Mouse (Mus musculus): ENCODE data around the gene Nthl1. TPM values are rescaled to one million over a fixed set of nuclear protein-coding genes. Genes with fewer than 3 reads are reported as not detected.

Nthl1 gene
- total RNA-seq (2021): 1 to 10 TPM; 7.0 to 8.5 TPM

DNA sequence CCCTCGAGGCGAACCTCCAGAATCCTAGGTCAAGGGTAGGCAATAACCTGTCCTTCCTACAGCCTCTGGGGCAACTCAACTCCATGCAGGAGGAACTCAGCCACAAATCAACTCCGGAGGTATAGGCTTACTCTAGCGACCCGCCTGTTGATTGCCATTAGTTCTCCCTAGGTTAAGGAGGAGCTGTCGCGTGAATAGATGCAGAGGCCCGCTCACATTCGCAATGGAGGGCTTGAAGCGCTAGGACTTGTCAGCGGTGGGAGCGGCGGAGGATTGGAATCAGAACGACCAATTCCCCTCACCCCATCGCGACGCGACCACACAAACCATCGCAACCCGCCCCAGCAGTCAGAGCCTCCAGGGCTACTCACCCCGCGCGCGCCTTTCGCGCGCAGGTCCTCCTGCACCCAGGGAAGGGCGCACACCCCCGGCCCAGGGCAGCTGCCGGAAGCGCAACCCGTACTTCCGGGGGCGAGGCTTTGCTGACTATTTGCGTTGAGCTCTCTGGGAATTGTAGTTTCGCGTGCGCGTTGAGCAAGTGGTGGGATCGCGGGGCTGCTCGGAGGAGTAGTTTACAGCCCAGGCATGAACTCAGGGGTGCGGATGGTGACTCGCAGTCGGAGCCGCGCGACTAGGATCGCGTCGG is at the start of gene Nthl1, which contains the start of gene Tsc2:
Nthl1 (plus strand) TSS at position 514 of the 646 bp plus-strand sequence.
Tsc2 (minus strand) TSS at position 464 of the 646 bp plus-strand sequence.
- intact Hi-C loops (cut with DNase I): no loop called here
- peak; percentile 84 for DNase-seq

DNA sequence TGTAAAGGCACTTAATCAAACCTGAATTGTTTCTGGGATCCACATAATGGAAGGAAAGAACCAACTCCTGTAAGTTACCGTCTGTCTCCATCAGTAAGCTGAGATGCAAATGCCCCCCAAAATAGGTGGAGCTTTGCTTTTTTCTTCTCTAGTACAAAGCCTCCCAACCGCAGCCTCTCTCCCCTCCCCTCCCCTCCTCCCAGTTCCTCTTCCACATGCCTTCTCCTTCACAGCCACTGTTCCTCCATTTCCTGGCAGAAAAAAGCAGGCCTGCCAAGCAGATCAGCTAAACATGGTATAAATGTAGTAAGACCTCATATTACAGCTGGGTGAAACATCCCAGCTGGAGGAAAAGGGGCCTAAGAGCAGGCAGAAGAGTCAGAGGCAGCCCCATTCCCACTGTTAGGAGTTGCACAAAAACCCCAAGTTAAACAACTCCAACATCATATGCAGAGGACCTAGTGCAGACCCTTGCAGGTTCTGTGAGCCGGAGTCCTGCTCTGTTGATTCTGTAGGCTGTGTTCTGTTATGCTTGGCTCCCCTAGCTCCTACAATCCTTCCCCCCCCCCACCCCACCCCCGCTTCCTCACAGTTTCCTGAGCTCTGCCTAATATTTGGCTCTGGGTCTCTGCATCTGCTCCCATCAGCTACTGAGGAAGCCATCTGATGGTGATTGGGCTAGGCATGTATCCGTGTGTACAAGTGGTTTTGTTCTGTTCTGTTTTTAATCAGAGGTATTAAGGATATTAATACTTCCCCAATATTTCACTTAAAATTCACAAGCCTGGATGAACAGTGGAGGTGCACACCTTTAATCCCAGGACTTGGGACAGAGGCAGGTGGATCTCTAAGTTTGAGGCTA is 48.6 kb upstream of the Nthl1 start:
- intact Hi-C loops (cut with DNase I): no loop called here
- DNase-seq: no peak

DNA sequence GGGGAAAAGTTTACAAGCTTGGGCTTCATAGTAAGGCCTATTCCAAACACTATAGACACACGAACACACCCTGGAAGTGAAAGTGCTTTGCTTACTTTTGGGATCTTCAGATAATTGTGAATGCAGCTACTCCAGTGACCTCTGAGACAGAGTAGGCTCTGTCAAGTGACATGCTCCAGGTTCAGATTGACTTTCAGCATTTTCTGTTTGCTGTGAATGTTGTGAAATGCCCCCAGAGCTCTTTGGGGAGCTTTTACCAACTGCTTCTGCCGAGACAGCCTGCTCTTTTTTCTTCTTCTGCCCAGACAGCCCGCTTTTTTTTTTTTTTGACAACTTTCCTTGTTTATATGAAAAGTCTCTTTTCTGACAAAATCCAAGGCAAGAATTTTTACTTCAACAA is 48.0 kb upstream of the Nthl1 start:
- intact Hi-C loops (cut with DNase I): no loop called here
- no peak for DNase-seq

DNA sequence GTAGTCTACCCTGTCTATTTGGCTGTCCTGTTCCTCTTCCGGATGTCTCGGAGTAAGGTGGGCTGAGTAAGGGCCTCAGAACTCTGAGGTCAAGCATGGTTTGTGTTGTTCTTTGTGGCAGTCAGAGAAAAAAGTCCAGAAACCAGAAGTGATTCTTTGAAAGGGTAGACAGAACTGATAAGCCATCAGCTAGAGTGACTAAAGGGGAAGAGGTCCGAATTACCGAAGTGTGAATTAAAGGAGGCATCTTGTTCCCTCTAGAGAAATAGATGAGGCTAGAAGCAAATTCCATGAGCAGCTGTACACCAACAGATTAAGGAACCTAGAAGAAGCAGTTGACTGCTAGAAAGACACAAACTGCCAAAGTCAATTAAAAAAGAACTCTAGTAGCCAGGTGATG is 45.9 kb upstream of the Nthl1 start:
- intact Hi-C loops (cut with DNase I): no loop called here
- no peak for DNase-seq

DNA sequence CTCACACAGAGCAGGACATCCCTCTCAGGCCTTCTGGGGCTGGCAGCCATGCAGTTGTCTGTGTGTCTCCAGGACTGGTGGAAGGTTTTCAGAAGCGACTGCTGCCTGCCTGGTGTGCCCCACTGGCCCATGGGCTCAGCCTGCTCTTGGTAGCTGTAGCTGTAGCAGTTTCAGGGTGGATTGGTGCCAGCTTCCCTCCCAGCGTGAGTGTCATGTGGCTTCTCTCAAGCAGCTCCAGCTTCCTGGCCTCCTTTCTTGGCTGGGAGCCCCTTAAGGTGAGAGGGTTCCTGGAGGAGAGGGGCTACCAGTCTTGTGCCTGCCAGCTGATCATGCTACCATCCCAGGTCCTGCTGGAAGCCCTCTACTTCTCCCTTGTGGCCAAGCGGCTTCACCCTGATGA is 41.5 kb upstream of the Nthl1 start:
- DNase-seq: no peak
- intact Hi-C loops (cut with DNase I): no loop called here

DNA sequence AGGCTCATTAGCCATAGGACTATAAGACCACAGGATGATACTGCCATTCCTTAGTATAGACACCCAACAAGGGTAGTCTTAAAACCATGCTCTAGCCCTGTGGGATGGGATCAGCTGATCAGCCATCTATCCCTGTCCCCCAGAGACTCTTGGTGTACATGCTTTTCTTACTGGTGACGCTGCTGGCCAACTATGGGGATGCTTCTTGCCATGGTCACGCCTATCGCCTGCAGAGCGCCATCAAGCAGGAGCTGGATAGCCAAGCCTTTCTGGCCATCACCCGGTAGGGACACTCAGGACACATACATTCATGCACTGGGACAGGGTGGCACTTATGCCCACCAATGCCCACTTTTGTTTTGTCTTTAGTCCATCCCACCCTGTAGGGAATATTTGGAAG is 40.8 kb upstream of the Nthl1 start:
- no peak for DNase-seq
- intact Hi-C loops (cut with DNase I): no loop called here

DNA sequence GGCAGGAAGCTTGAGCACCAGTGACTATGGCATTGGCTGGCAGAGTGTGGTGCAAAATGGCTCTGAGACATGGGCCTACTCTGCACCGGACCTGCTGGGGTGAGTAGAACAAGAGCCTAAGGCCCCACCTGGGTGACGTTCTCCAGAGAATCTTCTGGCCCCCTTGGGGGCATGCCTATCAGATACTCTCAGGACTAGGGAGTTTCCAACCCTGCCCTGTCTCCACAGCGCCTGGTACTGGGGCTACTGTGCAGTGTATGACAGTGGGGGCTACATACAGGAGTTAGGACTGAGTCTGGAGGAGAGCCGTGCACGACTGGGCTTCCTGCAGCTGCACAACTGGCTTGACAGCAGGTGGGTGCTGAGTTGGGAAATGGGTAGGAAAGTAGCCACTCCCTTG is 39.2 kb upstream of the Nthl1 start:
- no peak for DNase-seq
- intact Hi-C loops (cut with DNase I): no loop called here

DNA sequence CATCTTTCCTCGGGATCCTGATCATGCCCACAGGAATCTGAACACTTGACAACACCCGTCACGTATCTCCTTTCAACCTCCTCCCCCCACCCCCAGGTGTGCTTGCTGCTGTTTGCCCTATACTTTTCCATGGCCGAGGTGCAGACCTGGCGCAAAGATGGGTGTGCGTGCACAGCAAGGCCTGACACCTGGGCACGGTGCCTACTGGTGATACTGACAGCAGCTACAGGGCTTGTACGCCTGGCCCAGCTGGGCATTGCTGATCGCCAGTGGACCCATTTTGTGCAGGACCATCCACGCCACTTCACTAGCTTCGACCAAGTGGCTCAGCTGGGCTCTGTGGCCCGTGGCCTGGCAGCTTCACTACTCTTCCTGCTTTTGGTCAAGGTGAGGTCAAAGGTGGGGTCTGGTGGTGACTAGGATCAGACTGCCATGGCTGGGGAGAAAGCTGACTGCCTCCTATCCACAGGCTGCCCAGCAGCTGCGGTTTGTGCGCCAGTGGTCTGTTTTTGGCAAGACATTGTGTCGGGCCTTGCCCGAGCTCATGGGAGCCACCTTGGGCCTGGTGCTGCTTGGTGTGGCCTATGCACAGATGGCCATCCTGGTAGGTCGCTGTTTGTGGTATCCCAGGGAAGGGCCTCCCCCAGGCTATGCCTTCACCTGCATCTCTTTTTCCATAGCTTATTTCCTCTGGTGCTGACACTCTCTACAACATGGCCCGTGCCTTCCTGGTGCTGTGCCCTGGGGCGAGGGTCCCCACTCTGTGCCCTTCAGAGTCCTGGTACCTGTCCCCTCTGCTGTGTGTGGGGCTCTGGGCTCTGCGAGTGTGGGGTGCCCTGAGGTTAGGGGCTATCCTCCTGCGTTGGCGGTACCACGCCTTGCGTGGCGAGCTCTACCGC is 38.2 kb upstream of the Nthl1 start:
- intact Hi-C loops (cut with DNase I): no loop called here

DNA sequence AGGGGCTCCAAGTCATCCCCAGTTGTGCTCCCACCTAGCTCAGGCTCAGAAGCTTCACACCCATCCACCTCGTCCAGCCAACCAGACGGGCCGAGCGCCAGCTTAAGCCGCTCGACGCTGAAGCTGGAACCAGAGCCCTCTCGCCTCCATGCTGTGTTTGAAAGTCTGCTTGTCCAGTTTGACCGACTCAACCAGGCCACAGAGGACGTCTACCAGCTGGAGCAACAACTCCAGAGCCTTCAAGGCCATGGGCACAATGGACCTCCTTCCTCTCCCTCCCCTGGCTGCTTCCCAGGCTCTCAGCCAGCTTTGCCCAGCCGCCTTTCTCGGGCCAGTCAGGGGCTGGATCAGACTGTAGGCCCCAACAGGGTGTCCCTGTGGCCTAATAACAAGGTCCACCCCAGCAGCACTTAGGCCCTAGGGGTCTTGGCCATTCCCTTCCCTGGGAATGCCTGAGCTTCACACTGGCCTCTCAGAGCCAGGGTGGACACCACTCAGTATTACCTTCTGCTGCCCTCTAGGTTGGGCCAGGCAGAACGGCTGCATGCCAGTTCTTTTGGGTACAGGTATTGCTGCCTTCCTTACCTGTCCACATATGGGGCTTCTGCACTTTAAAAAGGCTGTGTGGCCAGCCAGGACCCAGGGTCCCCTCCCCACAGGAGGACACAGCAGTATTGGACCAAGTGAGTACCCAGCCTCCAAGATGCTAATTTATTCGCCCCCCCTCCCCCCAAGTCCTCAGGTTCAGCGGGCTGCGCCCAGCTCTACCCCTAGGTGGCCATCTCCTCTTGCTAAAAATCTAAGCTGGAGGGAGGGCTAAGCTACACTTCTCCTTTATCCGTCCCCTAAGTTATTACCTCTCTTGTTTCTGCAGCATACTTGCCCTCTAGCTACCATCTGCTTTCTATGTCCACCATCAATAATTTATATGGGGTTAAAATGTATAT is 37.1 kb upstream of the Nthl1 start:
- DNase-seq: peak; percentile 45
- intact Hi-C loops (cut with DNase I): no loop called here

More for the DNA sequence above, 38.2 kb upstream of the Nthl1 start:
- DNase-seq: no peak

DNA sequence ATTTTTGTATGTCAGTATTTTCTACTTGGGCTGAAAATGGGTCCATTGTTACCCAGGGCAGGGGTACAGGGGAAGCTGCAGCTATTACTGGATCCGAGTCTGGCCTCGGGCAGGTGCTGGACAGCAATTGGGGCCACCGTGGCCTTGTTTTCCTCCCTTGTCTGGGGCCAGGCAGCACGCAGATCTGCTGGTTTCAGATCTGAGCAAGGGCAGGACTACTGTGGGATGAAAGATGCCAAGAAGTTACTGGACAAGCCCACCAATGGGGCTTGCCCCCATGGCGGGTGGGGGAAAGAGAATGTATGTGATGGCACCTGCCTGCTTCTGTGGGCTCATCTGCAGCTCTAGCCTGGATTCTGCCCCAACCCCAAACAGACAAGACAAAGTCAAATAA is 36.4 kb upstream of the Nthl1 start:
- no peak for DNase-seq
- intact Hi-C loops (cut with DNase I): no loop called here

DNA sequence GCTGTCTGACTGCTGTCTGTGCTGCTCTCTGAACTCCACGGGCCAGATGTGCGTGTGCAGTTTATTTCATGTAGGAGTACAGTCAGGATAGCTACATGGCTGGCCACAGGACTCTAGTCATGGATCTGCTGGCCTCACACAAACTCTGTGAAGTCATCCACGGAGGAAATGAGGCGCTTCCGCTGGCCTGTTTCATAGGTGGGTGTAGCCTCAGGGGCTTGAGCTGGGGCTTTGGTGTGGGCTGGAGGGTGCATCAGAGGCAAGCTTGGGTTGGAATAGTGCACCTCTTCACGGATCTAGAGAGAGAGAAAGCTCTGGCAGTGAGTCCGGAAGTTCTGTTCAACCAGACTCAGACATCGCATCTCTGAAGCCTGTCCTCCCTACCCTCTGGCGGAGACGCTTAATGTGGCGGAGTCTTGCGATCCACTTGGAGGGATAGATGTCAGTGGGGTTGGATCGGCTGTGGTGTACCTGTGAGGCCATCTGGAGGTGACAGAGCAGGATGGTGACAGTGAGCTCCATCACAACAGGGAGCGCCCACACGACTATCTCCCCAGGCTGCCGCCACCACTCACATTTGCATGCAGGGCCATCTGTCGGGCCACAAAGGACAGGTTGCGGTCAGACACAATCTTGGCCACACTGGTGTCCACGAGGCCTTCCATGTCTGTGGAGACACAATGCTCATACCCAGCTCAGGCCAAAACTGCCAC is 35.9 kb upstream of the Nthl1 start:
- peak; percentile 39 for DNase-seq
- intact Hi-C loops (cut with DNase I): no loop called here

DNA sequence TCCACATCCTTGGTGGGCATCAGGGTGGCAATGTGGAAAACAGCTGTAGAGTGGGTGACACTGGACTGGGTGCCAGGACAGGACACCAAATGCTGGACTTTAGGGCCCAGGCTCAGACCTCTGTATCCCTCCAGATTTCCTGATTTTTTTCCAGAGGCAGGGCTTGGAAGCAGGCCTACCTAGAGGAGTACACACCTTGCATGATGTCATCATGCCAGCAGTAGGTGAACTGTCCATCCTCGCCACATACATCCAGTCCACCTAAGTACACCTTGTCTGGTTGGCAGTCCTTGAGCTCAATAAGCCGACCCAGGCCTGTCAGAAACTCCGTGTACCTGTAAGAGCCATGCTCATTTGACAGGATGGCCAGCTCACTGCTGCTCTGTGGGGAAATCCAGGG is 34.5 kb upstream of the Nthl1 start:
- DNase-seq: no peak
- intact Hi-C loops (cut with DNase I): no loop called here

DNA sequence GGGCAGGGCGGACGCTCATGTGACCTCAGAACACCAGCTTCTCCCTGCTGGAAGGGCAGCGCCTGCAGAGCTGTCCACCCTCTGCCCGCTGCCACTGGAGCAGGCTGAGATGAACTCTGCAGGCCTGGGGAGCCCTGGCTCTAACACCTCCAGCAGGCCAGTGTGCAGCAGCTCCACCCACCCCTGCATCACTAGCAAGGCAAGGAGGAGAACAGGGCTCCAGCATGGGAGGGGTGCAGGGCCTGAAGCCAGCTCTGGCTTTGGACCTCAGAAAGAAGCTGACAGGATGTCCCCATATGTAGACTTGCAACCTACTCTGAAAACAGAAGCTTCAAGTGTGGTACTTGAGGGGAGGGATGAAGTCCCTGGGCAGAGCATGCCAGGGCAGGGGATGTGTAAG is 32.0 kb upstream of the Nthl1 start:
- intact Hi-C loops (cut with DNase I): no loop called here
- no peak for DNase-seq

DNA sequence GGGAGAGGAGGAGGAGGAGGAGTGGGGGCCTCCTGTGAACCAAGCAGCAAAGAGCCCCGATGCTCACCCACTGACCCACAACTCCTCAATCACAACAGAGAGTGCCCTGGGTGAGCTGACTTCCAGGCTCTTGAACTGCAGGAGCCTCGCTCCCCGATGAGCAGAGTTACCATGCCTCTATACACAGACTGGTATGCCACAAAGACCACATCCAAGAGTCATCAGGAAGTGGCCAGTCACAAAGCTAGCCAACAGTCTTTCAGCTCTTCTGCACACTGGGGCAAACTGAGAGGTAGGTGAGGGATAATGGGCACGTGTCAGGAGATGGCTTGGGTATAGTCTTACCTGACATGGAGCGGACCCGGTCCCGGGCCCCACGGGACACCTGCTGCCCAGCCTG is 28.5 kb upstream of the Nthl1 start:
- intact Hi-C loops (cut with DNase I): no loop called here
- DNase-seq: no peak

DNA sequence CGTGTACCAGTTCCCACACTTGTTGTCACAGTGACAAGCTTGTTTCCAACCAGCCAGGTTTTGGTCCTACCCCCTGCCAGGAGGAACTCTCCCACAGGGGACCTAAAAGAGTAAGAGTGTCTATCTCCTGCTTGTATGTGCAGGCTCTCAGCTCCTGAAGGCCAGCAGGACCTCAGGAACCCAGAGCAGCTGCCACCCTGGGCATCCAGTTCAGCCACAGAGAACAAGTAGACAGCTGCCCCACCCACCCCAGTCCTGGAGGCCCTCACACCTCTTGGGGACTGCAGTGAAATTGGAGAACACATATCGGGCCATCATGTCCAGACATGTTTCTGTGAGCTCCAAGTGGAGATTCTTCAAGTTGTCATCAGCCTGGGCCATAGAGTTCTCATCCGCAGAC is 27.9 kb upstream of the Nthl1 start:
- intact Hi-C loops (cut with DNase I): no loop called here
- DNase-seq: no peak

DNA sequence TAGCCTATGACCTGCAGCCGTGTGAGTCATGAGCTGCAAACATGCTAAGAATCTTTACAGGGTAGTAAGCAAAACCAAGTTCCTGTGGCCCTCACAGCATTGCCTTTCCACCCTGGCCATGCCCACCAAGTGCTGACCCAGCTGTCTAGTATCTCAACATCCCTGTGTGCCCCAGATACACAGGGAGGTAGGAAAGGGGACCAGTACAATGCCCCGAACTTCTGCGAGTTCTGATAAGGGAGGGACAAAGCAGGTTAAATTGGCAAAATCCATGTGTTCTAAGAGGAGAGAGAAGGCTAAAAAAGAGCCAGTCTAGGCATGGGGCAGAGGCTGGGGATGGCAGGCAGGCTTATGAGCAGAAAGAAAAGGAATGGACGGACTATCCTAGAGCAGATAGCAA is 24.1 kb upstream of the Nthl1 start:
- intact Hi-C loops (cut with DNase I): no loop called here
- no peak for DNase-seq

DNA sequence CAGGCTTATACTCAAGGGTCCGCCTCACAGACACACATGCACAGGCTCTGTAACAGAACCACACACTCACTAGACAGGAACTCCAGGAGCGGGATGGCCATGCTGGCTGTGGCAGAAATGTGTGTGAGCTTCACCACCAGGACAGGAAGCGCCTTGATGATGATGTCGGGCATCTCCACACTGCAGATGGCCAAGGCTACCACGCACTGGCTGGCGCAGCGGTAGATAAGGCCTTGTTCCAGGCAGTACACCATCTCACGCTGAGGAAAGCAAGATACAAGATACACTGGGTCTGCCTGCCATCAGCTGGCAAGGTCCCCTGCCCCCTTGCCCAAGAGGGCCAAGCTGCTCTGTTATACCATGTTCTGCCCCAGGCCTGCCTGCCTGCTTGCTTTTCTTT is 23.6 kb upstream of the Nthl1 start:
- no peak for DNase-seq
- intact Hi-C loops (cut with DNase I): no loop called here

DNA sequence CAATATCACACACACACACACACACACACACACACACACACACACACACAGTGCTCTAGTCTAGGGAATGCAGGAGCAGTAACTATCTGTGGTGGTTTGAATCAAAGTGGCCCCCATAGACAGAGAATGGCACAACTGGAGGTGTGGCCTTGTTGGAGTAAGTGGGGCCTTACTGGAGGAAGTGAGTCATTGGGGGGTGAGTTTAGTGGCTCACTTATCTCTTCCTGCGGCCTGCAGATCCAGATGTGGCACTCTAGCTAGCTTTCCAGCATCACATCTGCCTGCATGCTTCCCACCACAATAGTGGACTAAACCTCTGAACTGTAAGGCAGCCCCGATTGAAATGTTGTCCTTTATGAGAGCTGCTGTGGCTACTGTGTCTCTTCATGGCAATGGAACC is 21.8 kb upstream of the Nthl1 start:
- intact Hi-C loops (cut with DNase I): no loop called here
- DNase-seq: no peak

DNA sequence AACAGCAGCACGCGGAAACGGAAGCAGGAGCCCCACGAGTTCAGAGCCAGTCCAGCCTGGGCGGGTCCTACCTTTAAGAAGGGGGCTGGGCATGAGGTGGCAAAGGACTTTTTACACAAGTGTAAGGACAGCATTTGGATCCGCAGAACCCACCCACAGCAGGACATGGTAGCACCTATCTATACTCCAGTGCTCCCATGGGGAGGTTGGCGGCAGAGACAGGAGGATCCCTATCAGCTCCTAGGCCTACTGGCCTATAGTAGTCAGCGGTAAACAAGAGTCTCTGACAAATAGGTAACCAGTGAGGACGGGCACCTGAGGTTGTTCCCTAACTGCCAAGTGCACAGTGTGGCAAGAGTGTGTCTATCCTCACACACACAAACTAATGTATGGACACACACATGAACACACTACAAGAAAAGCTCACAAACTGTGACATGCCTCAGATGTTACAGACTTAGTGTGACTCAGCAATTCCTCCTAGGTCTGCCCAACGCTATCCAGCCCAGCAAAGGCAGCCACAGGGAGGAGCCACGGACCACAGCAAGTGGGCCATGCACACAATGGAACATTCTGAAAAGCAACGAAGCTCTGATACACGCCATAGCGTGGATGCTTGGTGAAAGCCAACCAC is 14.8 kb upstream of the Nthl1 start:
- intact Hi-C loops (cut with DNase I): no loop called here
- DNase-seq: no peak

Measured in left cerebral cortex, postnatal 4 days (tissue).